Mouse (Mus musculus): ENCODE measurements around the gene Etv6. TPM values are rescaled to one million over a fixed set of nuclear protein-coding genes. Genes with fewer than 3 reads are reported as not detected.

Gene Etv6
- total and polyA plus RNA-seq, 2 experiments from 2014 or later = 3.0 to 7.1 TPM

- Histone ChIP-seq H3K27me3 (ENCODE audit: insufficient read depth, low read length) (no peaks in the 10 kb centered on the region), H3K9me3 (ENCODE audit: low read length) (no peaks in the 10 kb centered on the region), H3K4me1 (ENCODE audit: insufficient read depth) (0 out of 2 replicates have a peak, but pooled peaks cover 3% of the 10 kb centered on the region), H3K9ac (no peak overlapping the region), H3K4me2 (ENCODE audit: low read depth) (no peak overlapping the region), H3K4me3 (ENCODE audit: low read depth, low read length) (no peak overlapping the region), H3K36me3 (ENCODE audit: insufficient read depth) (no peaks in the 10 kb centered on the region), H3K27ac (ENCODE audit: low read depth, low read length) (no peak overlapping the region)
- WGBS = 83% methylated on average over 6 of the region's 6 CpGs
- DNase-seq = no peak
- ATAC-seq = no peak
- no peak for TF ChIP-seq CTCF (IDR thresholded peaks at IDR 0.05; ENCODE audit: low read depth)
These were observed 137.9 kb downstream of the Etv6 start for GRCm38 (mm10) chr6:134173439-134173838.

- Histone ChIP-seq H3K4me2 (ENCODE audit: low read depth) (no peak overlapping the region), H3K27me3 (ENCODE audit: insufficient read depth, low read length) (no peaks in the 10 kb centered on the region), H3K9me3 (ENCODE audit: low read length) (no peaks in the 10 kb centered on the region), H3K9ac (no peak overlapping the region), H3K4me3 (ENCODE audit: low read depth, low read length) (no peak overlapping the region), H3K4me1 (ENCODE audit: insufficient read depth) (0 out of 2 replicates have a peak, but pooled peaks cover 3% of the 10 kb centered on the region), H3K36me3 (ENCODE audit: insufficient read depth) (no peaks in the 10 kb centered on the region), H3K27ac (ENCODE audit: low read depth, low read length) (no peak overlapping the region)
- DNase-seq (no peak), ATAC-seq (no peak)
- TF ChIP-seq CTCF (IDR thresholded peaks at IDR 0.05; ENCODE audit: low read depth) = no peak
- WGBS = 64% methylated on average over 9 of the region's 9 CpGs
These were observed 139.6 kb downstream of the Etv6 start for GRCm38 (mm10) chr6:134175059-134175458.

- H3K4me2 ChIP-seq (ENCODE audit: low read depth) = no peak overlapping the region
- no peak overlapping the region for H3K27ac ChIP-seq (ENCODE audit: low read depth, low read length)
- ATAC-seq = no peak
- no peaks in the 10 kb centered on the region for H3K27me3 ChIP-seq (ENCODE audit: insufficient read depth, low read length)
- 91% methylated on average over 5 of the region's 5 CpGs for WGBS
- H3K9ac ChIP-seq = no peak overlapping the region
- DNase-seq = no peak
- H3K4me1 ChIP-seq (ENCODE audit: insufficient read depth) = no peaks in the 10 kb centered on the region
- H3K9me3 ChIP-seq (ENCODE audit: low read length) = no peaks in the 10 kb centered on the region
- no peak overlapping the region for H3K4me3 ChIP-seq (ENCODE audit: low read depth, low read length)
- TF ChIP-seq CTCF (IDR thresholded peaks at IDR 0.05; ENCODE audit: low read depth) = no peak
- no peaks in the 10 kb centered on the region for H3K36me3 ChIP-seq (ENCODE audit: insufficient read depth)
These were observed 141.7 kb downstream of the Etv6 start for GRCm38 (mm10) chr6:134177196-134177595.

GRCm38 (mm10) chr6:134182301-134182948, 146.9 kb downstream of the Etv6 start:
- no peaks in the 10 kb centered on the region for H3K36me3 ChIP-seq (ENCODE audit: insufficient read depth)
- WGBS = 82% methylated on average over 17 of the region's 17 CpGs
- H3K9me3 ChIP-seq (ENCODE audit: low read length) = no peaks in the 10 kb centered on the region
- H3K4me1 ChIP-seq (ENCODE audit: insufficient read depth) = no peaks in the 10 kb centered on the region
- peak; percentile 66 for ATAC-seq
- DNase-seq = no peak
- H3K4me3 ChIP-seq (ENCODE audit: low read depth, low read length) = no peak overlapping the region
- no peak overlapping the region for H3K9ac ChIP-seq
- no peak overlapping the region for H3K4me2 ChIP-seq (ENCODE audit: low read depth)
- H3K27me3 ChIP-seq (ENCODE audit: insufficient read depth, low read length) = no peaks in the 10 kb centered on the region
- H3K27ac ChIP-seq (ENCODE audit: low read depth, low read length) = peak overlapping the region; percentile 57; the same call in 1 of the 2 replicates
- no peak for TF ChIP-seq CTCF (IDR thresholded peaks at IDR 0.05; ENCODE audit: low read depth)

- Histone ChIP-seq H3K27ac (ENCODE audit: low read depth, low read length) (no peak overlapping the region), H3K4me3 (ENCODE audit: low read depth, low read length) (no peak overlapping the region), H3K9me3 (ENCODE audit: low read length) (no peaks in the 10 kb centered on the region), H3K27me3 (ENCODE audit: insufficient read depth, low read length) (no peaks in the 10 kb centered on the region), H3K36me3 (ENCODE audit: insufficient read depth) (no peaks in the 10 kb centered on the region), H3K4me2 (ENCODE audit: low read depth) (no peak overlapping the region), H3K4me1 (ENCODE audit: insufficient read depth) (no peaks in the 10 kb centered on the region), H3K9ac (no peak overlapping the region)
- no peak for DNase-seq
- 89% methylated on average over 11 of the region's 11 CpGs for WGBS
- no peak for TF ChIP-seq CTCF (IDR thresholded peaks at IDR 0.05; ENCODE audit: low read depth)
- ATAC-seq = no peak
These were observed 148.3 kb downstream of the Etv6 start for GRCm38 (mm10) chr6:134183592-134184342.

- TF ChIP-seq CTCF (IDR thresholded peaks at IDR 0.05; ENCODE audit: low read depth) = no peak
- Histone ChIP-seq H3K4me3 (ENCODE audit: low read depth, low read length) (no peak overlapping the region), H3K27me3 (ENCODE audit: insufficient read depth, low read length) (no peaks in the 10 kb centered on the region), H3K9ac (no peak overlapping the region), H3K36me3 (ENCODE audit: insufficient read depth) (no peaks in the 10 kb centered on the region), H3K27ac (ENCODE audit: low read depth, low read length) (no peak overlapping the region), H3K4me2 (ENCODE audit: low read depth) (no peak overlapping the region), H3K4me1 (ENCODE audit: insufficient read depth) (0 out of 2 replicates have a peak, but pooled peaks cover 9% of the 10 kb centered on the region), H3K9me3 (ENCODE audit: low read length) (no peaks in the 10 kb centered on the region)
- ATAC-seq (no peak), DNase-seq (no peak)
- 66% methylated on average over 6 of the region's 6 CpGs for WGBS
These were observed 150.9 kb downstream of the Etv6 start for GRCm38 (mm10) chr6:134186286-134186903.

- no peak for DNase-seq
- WGBS = 43% methylated on average over 3 of the region's 3 CpGs
These were observed 153.2 kb downstream of the Etv6 start for GRCm38 (mm10) chr6:134188719-134189118.

More at GRCm38 (mm10) chr6:134188719-134189118, 153.2 kb downstream of the Etv6 start:
- Histone ChIP-seq H3K36me3 (ENCODE audit: insufficient read depth) (no peaks in the 10 kb centered on the region), H3K9ac (no peak overlapping the region), H3K9me3 (ENCODE audit: low read length) (no peaks in the 10 kb centered on the region), H3K4me3 (ENCODE audit: low read depth, low read length) (no peak overlapping the region), H3K4me1 (ENCODE audit: insufficient read depth) (0 out of 2 replicates have a peak, but pooled peaks cover 13% of the 10 kb centered on the region), H3K27me3 (ENCODE audit: insufficient read depth, low read length) (no peaks in the 10 kb centered on the region), H3K27ac (ENCODE audit: low read depth, low read length) (no peak overlapping the region), H3K4me2 (ENCODE audit: low read depth) (no peak overlapping the region)
- no peak; the same call in 1 of the 2 replicates for ATAC-seq
- TF ChIP-seq CTCF (IDR thresholded peaks at IDR 0.05; ENCODE audit: low read depth) = no peak

All from forebrain, postnatal 0 days (tissue).